Mouse (Mus musculus): ENCODE data around the gene Slc26a8.

Slc26a8 gene

DNA sequence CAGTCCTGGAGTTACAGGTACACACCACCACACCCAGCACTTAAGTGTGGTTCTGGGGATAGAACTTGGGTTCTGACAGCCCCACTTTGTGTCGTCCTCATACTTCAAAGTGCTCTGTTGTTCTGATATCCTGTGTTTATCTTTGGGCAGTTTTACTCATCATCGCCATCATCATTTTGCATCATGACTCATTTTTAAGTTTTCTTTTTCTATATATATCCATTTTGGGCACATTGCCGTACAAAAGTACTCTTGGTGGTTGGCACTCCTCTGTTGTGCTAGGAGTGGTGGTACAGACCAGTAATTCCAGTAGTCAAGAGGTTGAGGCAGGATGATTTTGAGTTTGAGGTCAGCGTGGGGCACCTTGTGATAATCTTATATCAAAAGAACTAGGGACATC is 11.1 kb upstream of the Slc26a8 start:
- in situ Hi-C loops (cut with MboI, MseI) = no loop called here

DNA sequence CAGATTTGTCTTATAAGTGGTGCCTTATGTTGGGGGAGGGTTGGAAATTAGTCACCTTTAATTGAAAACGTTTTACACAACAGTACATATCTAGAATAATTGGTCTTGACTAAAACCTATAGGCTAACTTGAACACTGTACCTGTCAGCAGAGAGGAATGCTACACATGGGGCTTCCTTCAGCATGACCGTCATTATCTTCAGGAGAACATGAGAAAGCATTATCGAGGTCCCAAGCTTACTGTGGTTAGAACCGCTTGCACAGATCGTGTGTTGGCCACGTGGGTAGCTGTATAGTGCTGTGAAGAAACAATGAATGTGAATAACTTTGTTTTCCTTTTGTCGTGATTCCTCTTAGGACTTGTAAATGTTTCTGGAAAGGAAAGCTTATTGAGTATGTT is 9.8 kb upstream of the Slc26a8 start:
- in situ Hi-C loops (cut with MboI, MseI) = loop anchor here in 1 of 2 experiments (10.0 kb wide), 1 partner anchor 495 kb away; the partner anchor contains the start of gene Def6

DNA sequence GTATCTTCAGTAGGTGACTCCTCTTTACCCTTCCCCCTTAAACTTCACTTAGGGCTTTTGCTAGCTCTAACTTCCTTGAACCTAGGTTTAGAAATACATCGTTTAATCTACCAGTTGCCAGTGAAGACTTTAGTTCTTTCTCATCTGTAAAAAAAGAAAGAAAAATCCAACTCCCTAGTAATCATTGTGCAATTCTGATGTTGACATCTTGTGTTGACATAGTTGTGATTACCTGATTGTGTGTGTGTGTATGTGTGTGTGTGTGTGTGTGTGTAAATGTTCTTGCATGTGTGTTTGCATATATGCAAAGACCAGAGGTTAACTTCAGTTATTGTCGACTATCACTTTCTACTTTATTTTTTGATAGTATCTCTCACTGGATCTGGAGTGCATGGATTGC is 8.6 kb upstream of the Slc26a8 start:
- in situ Hi-C loops (cut with MboI, MseI) = loop anchor here in 1 of 2 experiments (10.0 kb wide), 1 partner anchor 494 kb away; the partner anchor contains the start of gene Def6

DNA sequence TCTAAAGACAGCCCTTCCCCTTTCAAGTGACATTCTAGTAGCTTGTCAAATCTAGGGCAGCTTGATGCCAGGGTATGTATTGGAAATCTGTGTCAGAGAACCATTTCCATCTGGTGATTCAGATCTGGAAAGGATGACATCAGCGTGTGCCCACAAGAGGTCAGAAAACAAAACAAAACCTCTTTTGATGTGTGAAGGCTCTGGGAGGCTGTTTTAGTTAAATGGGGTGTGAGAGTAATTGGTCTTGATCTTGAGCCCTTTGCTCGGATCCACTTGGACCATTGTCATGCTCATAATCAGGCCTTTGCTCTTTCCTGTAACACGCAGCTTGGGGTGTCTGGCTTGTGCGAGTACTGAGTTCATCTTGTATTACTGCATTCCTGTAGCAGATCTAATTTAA is 8.2 kb upstream of the Slc26a8 start:
- in situ Hi-C loops (cut with MboI, MseI) = loop anchor here in 1 of 2 experiments (10.0 kb wide), 1 partner anchor 493 kb away; the partner anchor contains the start of gene Def6

DNA sequence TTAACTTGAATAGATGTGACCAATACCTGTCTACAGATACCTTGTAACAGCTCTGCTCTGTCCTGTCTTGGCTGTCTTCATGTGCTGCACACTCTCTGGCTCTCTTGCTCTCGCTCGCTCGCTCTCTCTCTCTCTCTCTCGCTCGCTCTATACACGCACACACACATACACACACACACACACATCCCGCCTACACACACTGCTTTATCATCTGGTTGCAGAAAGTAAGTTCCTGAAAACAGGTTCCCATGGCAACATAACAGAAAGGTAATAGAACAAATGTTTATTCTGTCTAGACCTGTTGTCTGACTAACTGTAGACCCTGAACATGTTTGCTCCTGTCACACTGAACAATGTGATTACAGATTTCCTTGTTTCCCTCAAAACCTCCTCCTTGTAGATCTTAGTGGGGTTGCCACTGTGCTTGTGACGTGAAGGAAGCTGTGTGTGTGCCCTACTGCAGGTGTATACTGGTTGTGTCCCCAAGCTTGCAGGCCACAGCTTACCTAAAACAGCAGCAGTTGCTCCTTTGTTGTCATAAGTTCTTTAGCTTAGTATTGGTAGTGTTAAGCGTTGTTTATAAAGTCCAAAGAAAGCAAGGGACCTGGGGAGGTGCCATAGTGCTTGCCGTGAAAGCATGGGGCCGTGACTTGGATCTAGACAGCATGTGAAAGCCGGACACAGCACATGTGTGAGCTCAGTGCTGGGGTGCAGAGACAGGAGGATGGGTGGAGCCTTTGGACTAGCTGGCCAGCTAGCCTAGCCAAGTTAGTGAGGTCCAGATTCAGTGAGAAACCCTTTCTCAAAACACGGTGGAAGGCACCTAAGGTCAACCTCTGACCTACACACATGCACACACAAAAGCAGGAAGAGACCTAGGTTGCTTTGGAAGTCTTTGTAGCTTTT is 7.5 kb upstream of the Slc26a8 start:
- in situ Hi-C loops (cut with MboI, MseI) = loop anchor here in 1 of 2 experiments (10.0 kb wide), 1 partner anchor 493 kb away; the partner anchor contains the start of gene Def6

DNA sequence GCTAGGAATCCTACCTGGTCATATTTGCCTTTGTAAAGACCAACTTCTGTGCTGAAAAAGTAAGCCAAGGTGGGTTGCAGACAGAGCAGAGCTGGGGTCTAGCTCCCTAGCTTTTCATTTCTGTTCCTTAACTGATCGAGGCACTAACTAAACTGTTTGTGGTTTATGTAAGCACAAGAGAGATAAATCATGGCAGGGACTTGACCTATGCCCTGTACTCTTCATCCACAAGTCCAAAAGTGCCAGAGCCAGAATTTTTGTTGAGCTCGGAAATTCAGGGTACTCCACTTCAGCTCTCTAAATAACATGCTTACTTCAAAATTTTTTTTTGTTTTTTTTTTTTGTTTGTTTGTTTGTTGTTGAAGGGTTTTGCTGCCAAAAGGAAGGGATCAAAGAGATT is 6.6 kb upstream of the Slc26a8 start:
- in situ Hi-C loops (cut with MboI, MseI) = loop anchor here in 1 of 2 experiments (10.0 kb wide), 1 partner anchor 492 kb away; the partner anchor contains the start of gene Def6

DNA sequence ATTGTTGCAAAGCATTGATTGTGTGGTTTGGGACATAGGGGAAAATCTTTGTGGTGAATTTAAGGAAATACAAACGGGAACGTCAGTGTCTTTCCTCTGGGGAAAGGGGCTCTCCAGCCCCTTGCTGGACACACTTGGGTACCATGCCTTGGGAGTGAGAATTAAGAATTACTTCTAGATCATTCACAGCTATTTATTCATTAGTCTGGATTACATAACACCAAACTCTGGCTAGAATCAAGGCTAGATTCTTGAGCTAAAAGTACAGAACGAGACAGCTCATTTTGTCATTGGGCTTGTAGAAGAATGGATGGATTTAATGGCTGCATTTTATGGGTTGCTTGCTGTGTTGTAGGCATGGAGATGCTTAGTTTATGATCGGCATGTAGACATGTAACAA is 4.8 kb upstream of the Slc26a8 start:
- in situ Hi-C loops (cut with MboI, MseI) = loop anchor here in 1 of 2 experiments (10.0 kb wide), 1 partner anchor 490 kb away; the partner anchor contains the start of gene Def6

DNA sequence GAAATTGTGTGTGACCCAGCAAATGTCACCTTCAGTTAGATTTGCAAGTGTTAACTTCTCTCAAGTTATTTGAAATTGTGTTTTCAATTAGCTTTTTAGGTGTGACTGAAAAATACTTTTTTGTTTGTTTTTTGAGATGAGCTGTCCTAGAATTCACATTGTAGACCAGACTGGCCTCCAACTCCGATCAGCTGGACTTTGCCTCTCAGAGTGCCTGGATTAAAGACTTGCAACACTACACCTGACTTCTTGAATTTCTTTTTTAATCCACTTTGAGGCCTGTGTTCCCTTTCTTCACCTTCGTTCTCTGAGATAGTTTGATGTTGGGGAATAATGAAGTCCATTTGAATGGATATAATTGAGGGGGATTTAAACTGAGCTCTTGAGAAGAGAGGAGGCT is 4.0 kb upstream of the Slc26a8 start:
- in situ Hi-C loops (cut with MboI, MseI) = loop anchor here in 1 of 2 experiments (10.0 kb wide), 1 partner anchor 489 kb away; the partner anchor contains the start of gene Def6

DNA sequence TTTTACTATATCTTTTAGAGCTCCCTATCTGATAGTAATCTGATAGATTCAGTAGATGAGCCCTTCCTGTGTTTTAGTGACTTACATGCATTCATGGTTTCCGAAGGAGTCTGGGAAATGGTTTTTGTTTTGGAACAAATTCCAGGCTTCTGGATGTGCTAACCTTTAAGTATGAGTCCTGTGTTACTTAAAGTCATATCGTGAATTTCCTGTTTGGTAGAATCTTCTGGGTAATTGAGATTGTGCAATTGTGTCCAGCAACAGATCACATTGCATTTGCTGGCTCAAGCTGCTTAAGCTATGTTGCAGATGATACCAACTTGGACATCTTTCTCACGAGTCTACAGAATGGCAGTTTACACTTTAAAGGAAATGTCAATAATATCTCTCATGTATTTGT is 3.1 kb upstream of the Slc26a8 start:
- in situ Hi-C loops (cut with MboI, MseI) = loop anchor here in 1 of 2 experiments (10.0 kb wide), 1 partner anchor 488 kb away; the partner anchor contains the start of gene Def6

DNA sequence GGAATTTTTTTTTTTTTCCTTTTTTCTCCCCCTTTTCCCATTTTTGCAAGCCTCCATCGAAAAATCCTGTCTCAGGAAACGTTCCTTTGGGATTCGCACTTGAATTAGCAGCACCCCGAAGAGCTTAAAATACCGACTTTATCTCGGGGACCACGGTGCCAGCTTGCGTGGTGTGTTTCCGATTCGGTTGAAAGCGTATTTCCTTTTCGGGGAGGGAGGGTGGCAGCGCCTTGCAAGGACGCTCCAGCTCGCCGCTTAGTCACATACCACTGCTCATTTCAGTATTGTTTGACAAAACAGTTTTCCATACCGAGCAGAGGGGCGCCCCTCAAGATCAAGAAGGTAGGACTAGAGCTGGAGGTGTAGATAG is 2.3 kb upstream of the Slc26a8 start:
- in situ Hi-C loops (cut with MboI, MseI) = loop anchor here in 1 of 2 experiments (10.0 kb wide), 1 partner anchor 488 kb away; the partner anchor contains the start of gene Def6

DNA sequence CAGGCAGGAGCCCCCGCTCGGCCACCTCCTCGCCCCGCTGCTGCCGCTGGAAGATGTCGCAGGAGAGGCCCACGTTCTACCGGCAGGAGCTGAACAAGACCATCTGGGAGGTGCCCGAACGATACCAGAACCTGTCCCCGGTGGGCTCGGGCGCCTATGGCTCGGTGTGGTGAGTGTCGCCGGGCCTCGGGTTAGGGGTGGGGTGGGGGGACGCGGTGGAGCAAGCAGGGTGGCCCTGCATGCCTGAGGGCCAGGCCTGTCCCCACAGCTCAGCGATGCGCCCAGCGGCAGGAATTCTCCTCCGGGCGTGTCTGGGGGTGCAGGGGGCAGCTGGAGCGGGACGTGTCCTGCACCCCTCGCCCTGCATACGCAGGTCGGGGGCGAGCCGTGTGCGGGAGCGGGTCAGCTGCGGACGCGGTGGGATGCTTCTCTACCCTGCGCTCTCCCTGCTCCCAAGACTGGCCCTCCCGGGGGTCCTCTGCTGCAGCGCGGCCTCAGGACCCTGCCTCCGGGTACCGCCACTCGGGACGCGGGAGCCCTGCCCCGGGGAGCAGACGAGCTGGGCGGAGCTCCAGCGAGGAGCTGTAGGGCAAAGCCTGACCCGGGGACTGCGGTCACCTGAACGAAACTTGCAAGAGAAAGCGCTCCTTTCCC is 1.8 kb upstream of the Slc26a8 start:
- in situ Hi-C loops (cut with MboI, MseI) = loop anchor here in 1 of 2 experiments (10.0 kb wide), 1 partner anchor 487 kb away; the partner anchor contains the start of gene Def6

DNA sequence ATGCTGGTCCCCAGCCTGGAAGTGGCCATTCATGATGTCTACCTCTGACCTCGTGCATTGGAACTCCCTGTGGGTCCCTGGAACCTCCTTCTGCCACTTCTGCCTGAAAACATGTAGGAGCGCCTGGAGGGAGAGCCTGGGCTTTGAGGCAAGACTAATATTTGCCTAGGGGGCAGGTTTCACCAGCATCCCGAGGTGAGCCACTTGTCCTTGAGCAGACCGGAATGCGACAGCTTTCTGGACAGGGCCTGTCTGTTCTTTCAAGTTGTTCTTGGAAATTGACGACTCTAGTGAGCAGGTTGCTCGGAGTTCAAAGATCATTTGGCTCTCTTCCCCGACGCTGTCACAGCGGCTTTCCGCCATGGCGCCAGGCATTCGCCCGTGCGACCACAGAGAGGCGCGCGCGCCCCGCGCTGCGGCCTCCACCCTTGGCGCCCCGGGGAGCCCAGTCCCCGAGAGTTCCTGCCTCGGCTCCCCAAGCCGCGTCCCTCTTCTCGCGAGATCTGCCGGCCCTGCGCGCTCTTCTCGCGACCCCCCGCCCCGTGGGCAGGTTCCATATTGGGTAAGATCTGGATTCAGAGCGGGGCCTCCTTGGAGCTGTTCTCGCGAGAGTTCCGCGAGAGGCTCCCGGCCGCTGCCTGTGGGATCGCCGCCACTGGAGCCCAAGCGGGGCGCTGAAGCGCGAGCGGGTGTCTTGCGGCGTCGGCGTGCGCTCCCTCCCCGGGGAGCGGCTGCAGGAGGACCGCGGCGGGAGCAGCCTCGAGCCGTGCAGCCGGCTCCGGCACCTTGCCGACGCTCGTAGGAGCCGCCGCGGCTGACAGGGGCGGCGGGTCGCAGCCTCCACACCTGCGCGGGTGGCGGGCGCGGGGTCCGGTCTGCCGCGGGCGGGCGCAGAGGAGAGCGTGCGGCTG is 998 bp upstream of the Slc26a8 start, which contains the start of gene Mapk14:
TSS of gene Mapk14 (plus strand) at position 554 of the 911 bp plus-strand sequence.
- in situ Hi-C loops (cut with MboI, MseI) = loop anchor here in 1 of 2 experiments (10.0 kb wide), 1 partner anchor 486 kb away; the partner anchor contains the start of gene Def6

DNA sequence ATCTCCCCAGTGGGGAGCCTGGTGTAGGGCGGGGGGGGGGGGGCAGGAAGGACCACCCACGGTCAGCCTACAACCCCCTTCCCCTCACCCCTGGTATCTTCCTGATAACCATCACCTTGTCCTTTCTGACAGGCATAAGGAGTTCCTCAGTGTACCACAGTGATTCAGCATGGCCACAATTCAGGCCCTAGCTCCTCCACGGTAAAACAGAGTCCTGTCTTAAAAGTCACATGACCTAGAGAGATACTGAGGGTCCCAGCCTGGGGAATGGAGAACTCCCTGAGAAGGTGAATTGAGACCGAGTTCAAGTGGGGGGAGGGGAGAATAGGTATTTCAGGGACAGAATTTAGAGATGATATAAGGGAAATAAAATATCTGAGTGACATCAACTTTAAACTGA is 2.7 kb downstream of the Slc26a8 start:
- in situ Hi-C loops (cut with MboI, MseI) = no loop called here

DNA sequence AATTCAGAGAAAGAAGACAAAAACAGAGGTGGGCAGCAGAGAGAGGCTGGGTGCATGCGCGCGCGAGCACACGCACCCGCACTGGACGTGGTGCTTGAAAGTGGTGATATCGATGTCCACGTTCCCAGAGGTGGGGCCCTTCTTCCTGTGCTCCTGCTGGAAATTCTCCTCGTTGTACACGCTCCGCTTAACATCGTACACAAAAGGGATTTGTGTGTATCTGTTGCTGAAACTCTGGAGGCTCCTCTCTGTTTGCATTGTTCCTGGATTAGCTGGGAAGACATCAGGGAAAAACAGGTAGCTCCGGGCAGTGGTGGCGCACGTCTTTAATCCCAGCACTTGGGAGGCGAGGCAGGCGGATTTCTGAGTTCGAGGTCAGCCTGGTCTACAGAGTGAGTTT is 5.4 kb downstream of the Slc26a8 start:
- in situ Hi-C loops (cut with MboI, MseI) = no loop called here

DNA sequence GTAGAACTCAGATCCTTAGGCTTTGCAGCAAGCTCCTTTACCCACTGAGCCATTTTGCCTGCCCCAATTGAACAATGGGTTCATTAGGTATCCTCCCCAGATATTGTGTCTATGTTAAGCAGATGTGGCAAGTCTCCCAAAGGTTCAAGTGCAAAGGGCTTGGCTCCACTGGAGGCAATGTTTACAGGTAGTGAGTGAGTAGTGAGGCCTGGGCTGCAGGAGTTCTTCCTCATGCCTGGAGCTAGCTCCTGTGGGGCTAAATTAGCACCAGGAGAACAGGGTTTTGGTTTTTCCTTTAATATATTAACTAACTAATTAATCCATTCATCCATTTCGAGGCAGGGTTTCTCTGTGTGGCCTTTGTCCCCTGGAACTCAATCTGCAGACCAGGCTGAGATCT is 6.4 kb downstream of the Slc26a8 start:
- in situ Hi-C loops (cut with MboI, MseI) = no loop called here

DNA sequence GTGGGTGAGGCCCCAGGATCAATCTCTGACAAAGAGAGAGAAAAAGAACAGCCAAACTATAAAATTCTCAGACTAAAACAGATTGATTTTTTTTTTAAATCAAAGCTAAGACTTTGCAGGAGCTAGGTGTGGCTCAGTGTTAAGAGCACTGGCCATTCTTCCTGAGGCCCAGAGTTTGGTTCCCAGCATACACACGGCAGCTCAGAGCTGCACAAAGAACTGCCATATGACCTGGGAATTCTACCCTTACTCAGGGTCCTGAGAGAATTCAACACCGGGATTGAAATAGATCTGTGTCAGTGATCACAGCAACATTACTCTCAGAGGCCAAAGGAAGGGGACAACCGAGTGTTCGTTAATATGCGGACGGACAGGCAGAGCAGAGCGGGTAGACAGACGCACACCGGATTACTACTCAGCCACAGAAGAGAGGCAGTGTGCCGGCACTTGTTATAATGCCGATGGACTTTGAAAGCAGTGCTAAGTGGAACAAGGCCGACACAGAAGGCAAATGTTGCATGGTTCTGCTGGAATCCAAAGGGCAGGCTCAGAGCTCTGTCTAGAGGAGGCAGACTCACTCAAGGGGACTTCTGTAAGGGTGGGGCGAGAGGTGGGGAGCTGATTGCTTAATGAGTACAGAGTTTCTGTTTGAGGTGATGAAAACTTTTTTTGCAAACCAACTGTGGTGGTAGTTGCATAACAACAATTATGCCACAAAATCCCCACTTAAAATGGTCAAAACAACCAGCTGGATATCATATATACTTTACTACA is 7.5 kb downstream of the Slc26a8 start:
- in situ Hi-C loops (cut with MboI, MseI) = no loop called here

DNA sequence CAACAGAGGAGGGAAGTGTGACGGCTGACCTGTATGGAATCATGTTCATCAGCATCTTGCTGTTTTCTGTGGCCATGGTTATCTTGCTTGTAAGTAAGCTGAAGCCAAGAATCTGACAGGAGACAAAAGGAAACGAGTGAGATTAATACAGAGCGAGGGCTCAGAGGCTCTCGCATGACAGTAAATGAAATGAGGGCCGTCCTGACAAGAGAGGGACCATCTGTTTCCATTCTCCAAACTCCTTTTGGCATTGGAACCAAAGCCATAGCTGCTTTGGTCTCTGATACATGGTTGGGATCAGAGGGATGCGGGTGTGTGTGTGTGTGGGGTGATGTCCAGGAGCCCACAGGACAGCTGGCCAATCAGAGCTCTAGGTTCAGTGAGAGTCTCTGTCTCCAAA is 30.5 kb downstream of the Slc26a8 start:
- in situ Hi-C loops (cut with MboI, MseI) = loop anchor here in 1 of 2 experiments (10.0 kb wide), 1 partner anchor 785 kb away; no protein-coding TSS in a partner anchor

DNA sequence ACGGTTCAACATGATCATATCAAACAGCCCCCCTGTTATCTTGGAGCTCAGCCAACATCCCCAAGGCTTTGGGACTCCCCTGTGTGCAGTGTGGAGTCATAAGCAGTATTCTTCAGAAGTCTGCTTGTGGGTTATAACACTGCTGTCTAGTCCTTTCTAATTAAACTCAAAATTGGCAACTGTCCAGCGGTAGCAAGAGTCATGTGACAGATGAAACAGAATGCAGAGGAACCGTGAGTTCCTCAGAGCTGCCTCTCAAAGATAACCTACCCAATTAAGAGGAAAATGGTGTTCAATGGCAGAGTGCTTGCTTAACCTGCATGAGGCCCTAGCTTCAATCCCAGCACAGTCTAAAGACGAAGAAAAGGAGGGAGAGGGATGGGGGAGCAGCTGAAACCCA is 32.1 kb downstream of the Slc26a8 start:
- in situ Hi-C loops (cut with MboI, MseI) = loop anchor here in 1 of 2 experiments (10.0 kb wide), 1 partner anchor 787 kb away; no protein-coding TSS in a partner anchor

DNA sequence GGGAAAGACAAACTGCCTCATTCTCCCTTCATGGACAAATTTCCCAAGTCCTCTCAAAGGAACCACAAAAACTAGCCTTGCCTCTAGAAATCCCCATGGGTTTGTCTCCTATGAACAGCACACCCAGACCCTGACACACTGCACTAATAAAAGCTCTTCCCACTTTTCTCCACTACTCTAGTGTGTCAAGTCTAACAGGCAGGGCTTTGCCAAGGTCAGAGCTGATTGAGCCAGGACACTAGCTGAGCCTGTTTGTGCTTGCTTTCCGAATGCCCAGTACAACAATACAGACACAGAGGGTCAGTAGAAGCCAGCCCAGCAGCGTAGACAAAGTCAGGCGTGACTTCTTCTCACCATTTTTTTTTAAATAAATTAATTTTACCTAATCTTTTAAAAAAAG is 39.8 kb downstream of the Slc26a8 start:
- in situ Hi-C loops (cut with MboI, MseI) = loop anchor here in 1 of 2 experiments (10.0 kb wide), 1 partner anchor 795 kb away; no protein-coding TSS in a partner anchor

Measured in T-helper 17 cell (primary cell).